Mouse (Mus musculus) hindbrain, embryonic 11.5 days (tissue): ENCODE measurements around the gene Rxfp2. TPM values are rescaled to one million over a fixed set of nuclear protein-coding genes. Genes with fewer than 3 reads are reported as not detected.

Source experiments
- ATAC-seq: fragments of 200-750 bp; cut with Nextera tagmentation; 2 replicates; pipeline ENCODE4 v1.8.0; 2017; ENCODE audit warnings: mild to moderate bottlenecking, moderate TSS enrichment, moderate library complexity; ENCODE audit not compliant: low FRiP score
- DNase-seq: peaks from one replicate; pipeline ENCODE4 v3.0.0-alpha.2; 2015; ENCODE audit warnings: low spot score
- H3K27ac ChIP-seq: fragments of 300-500 bp; sonication (generic); 2 replicates; pipeline ENCODE4 v1.5.1; 2014; ENCODE audit warnings: mild to moderate bottlenecking, low read depth, low read length
- H3K27me3 ChIP-seq: fragments of 300-500 bp; sonication (generic); 2 replicates; pipeline ENCODE4 v1.6.1; 2014; ENCODE audit warnings: mild to moderate bottlenecking, low read length, moderate library complexity, mixed read lengths; ENCODE audit not compliant: control insufficient read depth, insufficient read depth
- H3K36me3 ChIP-seq: fragments of 300-500 bp; sonication (generic); 2 replicates; pipeline ENCODE4 v1.6.1; 2014; ENCODE audit warnings: mild to moderate bottlenecking, low read length, moderate library complexity, mixed read lengths; ENCODE audit not compliant: control insufficient read depth, insufficient read depth
- H3K4me1 ChIP-seq: fragments of 300-500 bp; sonication (generic); replicated peaks from 2 replicates; pipeline ENCODE4 v1.6.1; 2014; ENCODE audit warnings: low read length, mixed read lengths; ENCODE audit not compliant: control insufficient read depth, insufficient read depth
- H3K4me2 ChIP-seq: fragments of 300-500 bp; sonication (generic); replicated peaks from 2 replicates; pipeline ENCODE4 v1.6.1; 2014; ENCODE audit warnings: mild to moderate bottlenecking, low read depth, low read length
- H3K4me3 ChIP-seq: fragments of 300-500 bp; sonication (generic); 2 replicates; pipeline ENCODE4 v1.5.1; 2014; ENCODE audit warnings: low read depth, low read length
- H3K9ac ChIP-seq: fragments of 300-500 bp; sonication (generic); 2 replicates; pipeline ENCODE4 v1.6.1; 2014; ENCODE audit warnings: low read depth, low read length
- H3K9me3 ChIP-seq: fragments of 300-500 bp; sonication (generic); 2 replicates; pipeline ENCODE4 v1.6.1; 2016; ENCODE audit warnings: low read length; ENCODE audit not compliant: control insufficient read depth
- WGBS: fragments of 180-500 bp; shearing (Covaris S2); extraction: QIAGEN DNeasy Blood & Tissue Kit; methylation state at CpG from one replicate; pipeline ENCODE4 v1.1.7; 2014; 5-methylcytosine and 5-hydroxymethylcytosine counted together
- polyA plus RNA-seq: library from polyadenylated mRNA; unstranded; fragments of >200 nt; fragmentation: Nextera tagmentation; extraction: Ambion mirVana; gene quantifications from 2 replicates; pipeline ENCODE4 v1.2.1, GENCODE M21; 2014

The Rxfp2 gene
- polyA plus RNA-seq, 1 experiment from 2014 or later: 0.49 TPM

DNA sequence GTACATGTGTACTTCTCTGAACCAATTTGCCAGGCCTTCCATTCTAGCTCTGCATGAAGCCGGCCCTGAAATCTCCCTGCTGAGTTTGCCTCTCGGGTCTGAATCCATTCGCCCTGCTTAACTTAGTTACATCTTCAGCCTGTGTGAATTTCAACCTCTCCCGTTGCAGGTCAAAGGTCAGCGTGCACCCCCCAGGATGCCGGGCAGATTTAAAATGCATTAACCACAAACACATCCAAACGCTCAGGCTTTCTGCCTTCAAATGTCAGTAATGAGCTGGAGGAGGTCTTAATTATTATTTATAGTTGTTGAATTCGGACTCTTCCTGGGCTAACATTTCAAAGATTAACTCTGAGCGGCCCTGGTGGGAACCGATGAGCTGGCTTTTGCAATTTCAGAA lies 1.6 kb upstream of the Rxfp2 start:
- WGBS: 24% methylated on average over 10 of the region's 10 CpGs
- Histone ChIP-seq H3K9ac (no peak overlapping the region), H3K27ac (no peak overlapping the region), H3K27me3 (no peaks in the 10 kb centered on the region), H3K4me2 (no peak overlapping the region), H3K4me3 (no peak overlapping the region), H3K4me1 (no peaks in the 10 kb centered on the region), H3K9me3 (no peaks in the 10 kb centered on the region), H3K36me3 (no peaks in the 10 kb centered on the region)
- ATAC-seq (no peak), DNase-seq (peak; percentile 34)

DNA sequence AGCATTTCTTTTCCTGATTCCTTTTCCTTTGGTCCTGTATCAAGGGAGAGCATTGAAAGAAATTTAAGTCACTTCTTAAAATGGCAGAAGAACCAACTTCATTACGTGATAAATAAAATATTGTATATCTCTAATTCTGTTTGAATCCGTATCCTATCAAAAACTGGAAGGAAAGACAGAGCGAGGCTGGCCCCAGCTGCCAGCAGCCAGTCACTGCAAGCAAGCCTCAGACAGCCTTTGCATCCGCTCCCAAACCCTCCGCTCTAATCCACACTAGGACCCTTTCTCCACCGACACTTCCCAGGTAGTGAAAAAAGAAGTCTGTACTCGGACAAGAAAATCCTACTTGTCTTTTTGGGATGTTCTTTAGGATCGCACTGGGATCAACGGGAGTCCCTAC lies 803 bp upstream of the Rxfp2 start:
- no peaks in the 10 kb centered on the region for H3K36me3 ChIP-seq
- H3K9me3 ChIP-seq: no peaks in the 10 kb centered on the region
- H3K4me3 ChIP-seq: no peak overlapping the region
- no peak overlapping the region for H3K4me2 ChIP-seq
- no peak overlapping the region for H3K9ac ChIP-seq
- WGBS: 54% methylated on average over 9 of the region's 9 CpGs
- no peak overlapping the region for H3K27ac ChIP-seq
- DNase-seq: no peak
- no peaks in the 10 kb centered on the region for H3K4me1 ChIP-seq
- no peaks in the 10 kb centered on the region for H3K27me3 ChIP-seq
- no peak for ATAC-seq

GRCm38 (mm10) chr5:150020851-150021250 lies 2.4 kb downstream of the Rxfp2 start:
- no peaks in the 10 kb centered on the region for H3K36me3 ChIP-seq
- no peak overlapping the region for H3K4me2 ChIP-seq
- no peak overlapping the region for H3K4me3 ChIP-seq
- no peaks in the 10 kb centered on the region for H3K9me3 ChIP-seq
- ATAC-seq (peak; percentile 77), DNase-seq (peak; percentile 91)
- H3K9ac ChIP-seq: no peak overlapping the region
- WGBS: 10% methylated on average over 6 of the region's 6 CpGs
- H3K27ac ChIP-seq: no peak overlapping the region
- H3K27me3 ChIP-seq: no peaks in the 10 kb centered on the region
- no peaks in the 10 kb centered on the region for H3K4me1 ChIP-seq

DNA sequence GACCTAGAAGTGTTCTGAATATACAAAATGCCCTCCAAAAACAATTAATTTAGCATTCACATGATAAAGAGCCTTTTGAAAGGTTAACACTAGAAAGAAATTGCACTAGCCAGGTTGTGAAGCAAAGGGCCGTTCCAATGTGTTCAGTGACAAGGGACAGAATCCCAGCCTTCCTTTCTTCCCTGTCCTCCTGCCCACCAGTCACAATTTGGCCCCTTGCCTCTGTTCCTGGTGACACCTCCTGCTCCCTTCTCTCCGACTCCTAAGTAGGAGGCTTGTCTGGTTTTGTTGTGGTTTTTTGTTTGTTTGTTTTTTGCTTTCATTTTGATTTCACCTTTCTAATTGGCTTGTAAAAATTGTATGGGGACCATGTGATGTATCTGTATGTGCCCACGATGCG lies 3.3 kb downstream of the Rxfp2 start:
- Histone ChIP-seq H3K36me3 (no peaks in the 10 kb centered on the region), H3K4me3 (no peak overlapping the region), H3K4me2 (no peak overlapping the region), H3K27me3 (no peaks in the 10 kb centered on the region), H3K9me3 (no peaks in the 10 kb centered on the region), H3K4me1 (no peaks in the 10 kb centered on the region), H3K9ac (no peak overlapping the region), H3K27ac (no peak overlapping the region)
- DNase-seq (no peak), ATAC-seq (no peak)
- 60% methylated on average over 4 of the region's 4 CpGs for WGBS

DNA sequence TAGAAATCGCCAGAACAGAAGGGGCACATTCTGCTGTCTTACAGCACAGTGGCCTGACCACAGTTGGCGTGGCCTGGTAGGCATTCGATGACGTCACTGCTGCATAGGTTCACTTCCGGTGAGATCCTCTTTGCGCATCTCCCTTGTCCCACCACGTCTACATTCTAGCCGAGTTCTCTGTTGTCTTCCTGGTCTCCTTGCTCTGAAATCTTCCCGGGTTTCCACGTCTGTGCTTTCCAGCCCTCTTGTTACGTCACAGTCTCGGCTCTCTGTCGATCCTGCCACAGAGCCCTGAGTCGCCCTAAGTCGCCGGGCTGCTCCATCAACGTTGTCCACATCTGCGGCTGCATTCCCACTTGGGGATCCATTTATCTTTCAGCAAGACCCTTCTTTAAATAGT lies 4.1 kb downstream of the Rxfp2 start:
- no peak overlapping the region for H3K4me3 ChIP-seq
- no peaks in the 10 kb centered on the region for H3K36me3 ChIP-seq
- WGBS: 87% methylated on average over 18 of the region's 18 CpGs
- H3K27me3 ChIP-seq: no peaks in the 10 kb centered on the region
- no peak overlapping the region for H3K9ac ChIP-seq
- no peak for ATAC-seq
- DNase-seq: no peak
- no peak overlapping the region for H3K4me2 ChIP-seq
- H3K4me1 ChIP-seq: no peaks in the 10 kb centered on the region
- H3K9me3 ChIP-seq: no peaks in the 10 kb centered on the region
- no peak overlapping the region for H3K27ac ChIP-seq

- no peak overlapping the region for H3K9ac ChIP-seq
- H3K27me3 ChIP-seq: no peaks in the 10 kb centered on the region
- H3K4me2 ChIP-seq: no peak overlapping the region
- no peak overlapping the region for H3K4me3 ChIP-seq
- no peak overlapping the region for H3K27ac ChIP-seq
- H3K9me3 ChIP-seq: no peaks in the 10 kb centered on the region
- ATAC-seq: no peak
- WGBS: 90% methylated on average over 6 of the region's 6 CpGs
- H3K36me3 ChIP-seq: no peaks in the 10 kb centered on the region
- no peak for DNase-seq
- H3K4me1 ChIP-seq: no peaks in the 10 kb centered on the region
Observed at GRCm38 (mm10) chr5:150023476-150023875, 5.0 kb downstream of the Rxfp2 start.

DNA sequence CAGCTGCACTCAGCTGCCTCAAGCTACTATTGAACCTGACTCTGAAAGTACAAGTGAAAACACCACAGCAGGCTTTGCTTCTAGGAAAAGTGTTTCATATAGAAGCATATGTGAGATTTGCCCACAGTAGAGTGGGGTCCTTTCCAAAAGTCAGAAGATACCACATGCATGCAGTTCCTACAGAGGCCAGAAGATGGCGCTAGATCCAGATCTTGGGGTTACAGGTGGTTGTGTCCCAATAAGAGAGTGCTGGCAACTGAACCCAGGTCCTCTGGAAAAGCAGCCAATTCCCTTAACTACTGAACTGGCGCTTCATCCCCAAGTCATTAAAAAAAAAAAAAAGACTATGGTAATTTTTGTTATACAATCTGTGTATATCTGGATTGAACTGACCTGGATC lies 5.7 kb downstream of the Rxfp2 start:
- ATAC-seq (no peak), DNase-seq (no peak)
- no peak overlapping the region for H3K9ac ChIP-seq
- no peaks in the 10 kb centered on the region for H3K9me3 ChIP-seq
- H3K27me3 ChIP-seq: no peaks in the 10 kb centered on the region
- H3K36me3 ChIP-seq: no peaks in the 10 kb centered on the region
- no peak overlapping the region for H3K4me3 ChIP-seq
- H3K4me2 ChIP-seq: no peak overlapping the region
- WGBS: 79% methylated on average over 2 of the region's 2 CpGs
- H3K27ac ChIP-seq: no peak overlapping the region
- H3K4me1 ChIP-seq: no peaks in the 10 kb centered on the region

GRCm38 (mm10) chr5:150024901-150025300 lies 6.4 kb downstream of the Rxfp2 start:
- 95% methylated on average over 14 of the region's 14 CpGs for WGBS

DNA sequence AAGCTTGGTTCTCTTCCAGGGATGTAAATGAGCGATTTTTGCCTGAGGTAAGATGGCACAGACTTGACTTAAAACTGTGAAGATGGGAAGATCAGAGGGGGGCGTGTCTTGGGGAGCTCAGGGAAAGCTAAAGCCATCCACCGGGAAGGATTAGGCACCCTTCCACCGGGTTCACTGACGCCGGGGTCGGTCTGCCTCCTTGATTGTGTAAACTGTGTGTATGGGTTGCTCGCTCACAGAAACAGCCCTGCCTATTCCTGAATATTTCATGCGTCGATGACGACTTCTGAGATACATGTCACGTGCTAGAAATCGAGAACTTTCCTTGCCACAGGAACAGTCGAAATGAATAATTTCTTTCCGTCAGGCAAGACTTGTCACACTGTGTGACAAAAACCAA lies 6.9 kb downstream of the Rxfp2 start:
- Histone ChIP-seq H3K4me1 (no peaks in the 10 kb centered on the region), H3K27me3 (no peaks in the 10 kb centered on the region), H3K36me3 (no peaks in the 10 kb centered on the region), H3K4me2 (no peak overlapping the region), H3K27ac (no peak overlapping the region), H3K9me3 (no peaks in the 10 kb centered on the region), H3K9ac (no peak overlapping the region), H3K4me3 (no peak overlapping the region)
- 94% methylated on average over 15 of the region's 15 CpGs for WGBS
- ATAC-seq: no peak
- no peak for DNase-seq

More at GRCm38 (mm10) chr5:150024901-150025300, 6.4 kb downstream of the Rxfp2 start:
- no peak for ATAC-seq
- H3K27ac ChIP-seq: no peak overlapping the region
- H3K9ac ChIP-seq: no peak overlapping the region
- no peak for DNase-seq
- no peaks in the 10 kb centered on the region for H3K4me1 ChIP-seq
- no peak overlapping the region for H3K4me2 ChIP-seq
- no peaks in the 10 kb centered on the region for H3K27me3 ChIP-seq
- no peaks in the 10 kb centered on the region for H3K9me3 ChIP-seq
- no peak overlapping the region for H3K4me3 ChIP-seq
- H3K36me3 ChIP-seq: no peaks in the 10 kb centered on the region
